ENCODE assay signal across 9 mouse cellular contexts in the genomic region with DNA sequence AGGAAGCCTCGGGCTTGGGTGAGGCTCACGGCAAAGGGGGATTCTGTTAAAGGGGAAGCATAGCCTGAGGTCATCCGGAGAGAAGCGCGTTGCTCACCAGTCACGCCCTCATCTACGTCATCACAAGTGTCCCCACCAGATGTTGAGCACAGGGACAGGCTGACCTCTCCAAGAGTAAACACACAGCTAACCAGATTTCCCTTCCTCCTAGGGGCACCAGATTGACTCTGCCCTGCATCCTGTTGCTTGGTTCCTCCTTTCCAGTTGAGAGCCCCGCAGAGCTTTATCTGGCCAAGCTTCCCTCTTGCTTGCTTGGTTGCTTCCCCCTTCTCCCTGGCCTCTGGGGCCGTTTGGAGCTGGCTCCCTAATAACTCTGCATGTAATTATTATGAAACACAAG.
DNase-seq lines count a peak whose midpoint lies in the region; ATAC-seq and TF ChIP-seq lines count a peak whose summit lies in the region.
"Had no signal": no experiment of that assay in that cellular context is flagged by ENCODE, and none has a peak within 500 bp of the region (broad histone marks: within the 10 kb centered on the region; RNA-seq: fewer than 3 reads in every experiment).

No protein-coding gene starts in this region.

- 0 out of 2 replicates have a peak, but pooled peaks have one; percentile 35 for ATAC-seq in heart, embryonic 14.5 days (ENCODE audit: insufficient number of reproducible peaks, insufficient read depth, low FRiP score, low read depth)
- ATAC-seq in liver, postnatal 0 days = peak; percentile 75

- peak overlapping the region in 1 of 2 experiments; percentile 53; a peak in 3 of 4 replicates for H3K27ac ChIP-seq in heart, embryonic 14.5 days (replicated peaks in 1 of 2; ENCODE audit: control insufficient read depth in 1 of 2, insufficient read depth in 1 of 2, low read depth in 2 of 2, low read length in 2 of 2)
- no peak overlapping the region for H3K27ac ChIP-seq in liver, postnatal 0 days (ENCODE audit: low read depth)
- H3K27ac ChIP-seq: limb, embryonic 12.5 days had no signal

- H3K9ac ChIP-seq in heart, embryonic 14.5 days (ENCODE audit: low read length) = peak overlapping the region; percentile 47; the same call in 1 of the 2 replicates
- H3K9ac ChIP-seq in liver, postnatal 0 days (replicated peaks) = no peak overlapping the region
- H3K9ac ChIP-seq: limb, embryonic 12.5 days had no signal

- no peak; the same call in 1 of the 2 replicates for TF ChIP-seq EP300 in liver, postnatal 0 days (IDR thresholded peaks at IDR 0.05; ENCODE audit: low read depth)

- no peak overlapping the region; a peak in 1 of 4 replicates for H3K4me3 ChIP-seq in heart, embryonic 14.5 days (ENCODE audit: control insufficient read depth in 1 of 2, insufficient read depth in 1 of 2, low read depth in 1 of 2, low read length in 2 of 2)
- no peak overlapping the region for H3K4me3 ChIP-seq in liver, postnatal 0 days (ENCODE audit: low read depth, low read length)
- H3K4me3 ChIP-seq: limb, embryonic 12.5 days had no signal

- peak; percentile 49 to 51 for DNase-seq in cerebellum, postnatal 10 days
- DNase-seq in cerebellum, adult 18-20 months = no peak
- peak; percentile 30 for DNase-seq in MN1 (ENCODE audit: low spot score)
- DNase-seq in liver, postnatal 0 days = peak; percentile 34
- DNase-seq in layer of hippocampus, postnatal 25 days (ENCODE audit: extremely low spot score in 1 of 2, low spot score in 1 of 2) = no peak
- no peak for DNase-seq in c-Kit-positive CD71-positive TER-119-positive erythroid progenitor cells, embryonic 14.5 days (ENCODE audit: low spot score)
- DNase-seq in testis, postnatal 14 days (ENCODE audit: low spot score) = no peak

- H3K4me2 ChIP-seq in heart, embryonic 14.5 days (ENCODE audit: low read length) = peak overlapping the region; percentile 49
- no peak overlapping the region; the same call in 1 of the 2 replicates for H3K4me2 ChIP-seq in liver, postnatal 0 days (ENCODE audit: low read depth, low read length)
- H3K4me2 ChIP-seq: limb, embryonic 12.5 days had no signal

- no peaks in the 10 kb centered on the region for H3K36me3 ChIP-seq in heart, embryonic 14.5 days (ENCODE audit: control insufficient read depth, insufficient read depth, low read length)
- H3K36me3 ChIP-seq in liver, postnatal 0 days (replicated peaks; ENCODE audit: insufficient read depth, low read length) = no peaks in the 10 kb centered on the region
- H3K36me3 ChIP-seq: limb, embryonic 12.5 days had no signal

- H3K9me3 ChIP-seq in heart, embryonic 14.5 days (ENCODE audit: control insufficient read depth, low read length) = 0 out of 2 replicates have a peak, but pooled peaks cover 4% of the 10 kb centered on the region
- no peaks in the 10 kb centered on the region for H3K9me3 ChIP-seq in liver, postnatal 0 days (ENCODE audit: low read length)

- no peak for TF ChIP-seq CTCF in liver, postnatal 0 days (IDR thresholded peaks at IDR 0.05; ENCODE audit: low read depth)

- no peaks in the 10 kb centered on the region for H3K27me3 ChIP-seq in heart, embryonic 14.5 days (ENCODE audit: control insufficient read depth, insufficient read depth, low read length)
- no peaks in the 10 kb centered on the region for H3K27me3 ChIP-seq in liver, postnatal 0 days (ENCODE audit: insufficient read depth, low read length)
- H3K27me3 ChIP-seq: limb, embryonic 12.5 days had no signal

- WGBS in heart, embryonic 14.5 days = 16% methylated on average over 9 of the region's 9 CpGs
- WGBS in liver, postnatal 0 days (ENCODE audit: insufficient replicate concordance) = 19% methylated on average over 9 of the region's 9 CpGs

- peaks cover 5 to 6% of the 10 kb centered on the region in 2 experiments; a peak in 3 of 4 replicates for H3K4me1 ChIP-seq in heart, embryonic 14.5 days (ENCODE audit: control insufficient read depth in 2 of 2, insufficient read depth in 2 of 2, low read length in 2 of 2)
- H3K4me1 ChIP-seq in liver, postnatal 0 days (ENCODE audit: insufficient read depth) = no peaks in the 10 kb centered on the region
- H3K4me1 ChIP-seq: limb, embryonic 12.5 days had no signal

Comparison
In these comparisons a context has a peak if more than half of its experiments do, and no peak if none do; other contexts are left out.
1. DNase-seq: peak in cerebellum, postnatal 10 days (2 of 2), MN1 (single experiment) and liver, postnatal 0 days (single experiment); none in cerebellum, adult 18-20 months (0 of 2), layer of hippocampus, postnatal 25 days (0 of 2), c-Kit-positive CD71-positive TER-119-positive erythroid progenitor cells, embryonic 14.5 days (single experiment) and testis, postnatal 14 days (single experiment).